ENCODE assay signal across 8 mouse cellular contexts in the genomic region with DNA sequence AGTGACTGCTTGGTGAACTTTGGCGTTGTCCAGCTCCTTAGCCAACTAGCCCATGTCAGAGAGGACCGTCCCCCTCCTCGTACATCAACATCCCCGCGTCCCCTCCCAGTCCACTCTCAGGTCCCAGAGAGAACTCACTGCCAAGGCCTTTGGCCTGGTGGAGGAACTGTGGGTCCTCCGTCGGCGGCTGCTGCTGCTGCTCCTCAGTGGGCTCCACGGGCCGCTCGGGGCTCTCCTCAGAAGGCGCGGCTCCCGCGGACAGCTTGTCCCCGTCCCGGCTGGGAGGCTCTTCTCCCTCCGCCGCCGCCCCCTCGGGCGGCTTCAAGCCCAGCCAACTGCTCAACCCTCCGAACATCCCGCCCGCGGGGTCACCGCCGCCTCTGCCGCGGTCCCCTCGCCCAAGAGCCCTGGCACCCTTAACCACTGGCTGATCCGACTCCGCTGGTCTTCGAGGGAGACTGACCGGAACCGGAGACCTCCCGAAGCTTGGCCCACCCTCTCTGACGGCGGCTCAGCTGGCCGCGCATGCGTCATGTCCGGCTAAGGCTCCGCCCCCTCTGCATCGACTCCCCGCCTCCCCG. TPM values are rescaled to one million over a fixed set of nuclear protein-coding genes. Genes with fewer than 3 reads are reported as not detected.
A peak's percentile ranks its signal among the peaks of the same experiment; 100 is the strongest.
DNase-seq lines count a peak whose midpoint lies in the region; ATAC-seq and TF ChIP-seq lines count a peak whose summit lies in the region.

A gene (minus strand): TSS at position 517 of the 581 bp plus-strand sequence.

- no peak for DNase-seq in ES-E14 (ENCODE audit: low read depth, low spot score)
- peak; percentile 84 for DNase-seq in cerebellum, adult 11-12 months
- peak; percentile 71 for DNase-seq in heart, postnatal 25 days (ENCODE audit: low spot score)
- DNase-seq in layer of hippocampus, adult 18-20 months (ENCODE audit: low spot score in 2 of 2): peak; percentile 66 to 80
- DNase-seq in lung, adult 2 months: peak; percentile 82
- peak; percentile 91 for DNase-seq in testis, postnatal 10 days (ENCODE audit: low spot score)

- peak; percentile 76; the same call in 1 of the 2 replicates for TF ChIP-seq POLR2A in lung, adult 2 months (IDR thresholded peaks at IDR 0.05; ENCODE audit: borderline replicate concordance, extremely low read depth, low read depth, low read length)

- no peaks in the 10 kb centered on the region for H3K27me3 ChIP-seq in forebrain, embryonic 16.5 days (replicated peaks; ENCODE audit: control insufficient read depth, insufficient read depth, low read length)
- H3K27me3 ChIP-seq in neural tube, embryonic 15.5 days (replicated peaks): no peaks in the 10 kb centered on the region

- H3K36me3 ChIP-seq in ES-E14 (ENCODE audit: control insufficient read depth, insufficient read depth, low read length, poor library complexity, severe bottlenecking): no peaks in the 10 kb centered on the region
- H3K36me3 ChIP-seq in forebrain, embryonic 16.5 days (ENCODE audit: control insufficient read depth, insufficient read depth): no peaks in the 10 kb centered on the region
- H3K36me3 ChIP-seq in neural tube, embryonic 15.5 days: no peaks in the 10 kb centered on the region

- H3K4me2 ChIP-seq in forebrain, embryonic 16.5 days (ENCODE audit: low read length): peak within 1 kb of the TSS; percentile 53
- H3K4me2 ChIP-seq in neural tube, embryonic 15.5 days: peak within 1 kb of the TSS; percentile 57

- TF ChIP-seq CTCF in lung, adult 2 months (IDR thresholded peaks at IDR 0.05; ENCODE audit: insufficient read depth, low read length): no peak

- intact Hi-C loops in heart, postnatal 25 days (cut with DNase I): no loop called here

- H3K4me1 ChIP-seq in ES-E14 (ENCODE audit: control insufficient read depth in 2 of 2, insufficient read depth in 2 of 2, low read length in 2 of 2, poor library complexity in 1 of 2): 0 out of 4 replicates have a peak, but pooled peaks cover 0 to 3% of the 10 kb centered on the region in 2 experiments
- peaks cover 10% of the 10 kb centered on the region for H3K4me1 ChIP-seq in forebrain, embryonic 16.5 days (replicated peaks; ENCODE audit: control insufficient read depth, insufficient read depth, low read length)
- no peaks in the 10 kb centered on the region; the same call in none of the 2 replicates for H3K4me1 ChIP-seq in lung, adult 2 months (ENCODE audit: control insufficient read depth, insufficient read depth, low read length)
- peaks cover 10% of the 10 kb centered on the region for H3K4me1 ChIP-seq in neural tube, embryonic 15.5 days

- H3K9ac ChIP-seq in ES-E14 (ENCODE audit: insufficient read depth, low read depth, low read length, poor library complexity, severe bottlenecking): peak within 1 kb of the TSS; percentile 84
- peak within 1 kb of the TSS; percentile 76 for H3K9ac ChIP-seq in forebrain, embryonic 16.5 days (replicated peaks; ENCODE audit: low read depth, low read length)
- H3K9ac ChIP-seq in neural tube, embryonic 15.5 days (replicated peaks): peak within 1 kb of the TSS; percentile 67

- in situ Hi-C loops in ES-E14 (cut with MboI; ENCODE audit: low sequenced_read_pairs in 2 of 2, unreplicated experiment in 2 of 2): no loop called here

- no peaks in the 10 kb centered on the region for H3K9me3 ChIP-seq in ES-E14 (ENCODE audit: control insufficient read depth, insufficient read depth, low read depth, low read length)
- no peaks in the 10 kb centered on the region for H3K9me3 ChIP-seq in forebrain, embryonic 16.5 days (ENCODE audit: control insufficient read depth, low read length)
- H3K9me3 ChIP-seq in neural tube, embryonic 15.5 days (replicated peaks): no peaks in the 10 kb centered on the region

- 29% methylated on average over 36 of the region's 47 CpGs for WGBS in forebrain, embryonic 16.5 days
- whole genome bisulfite sequencing in lung, adult 2 months: 32% methylated on average over 35 of the region's 47 CpGs
- WGBS in neural tube, embryonic 15.5 days: 26% methylated on average over 28 of the region's 47 CpGs

- peak within 1 kb of the TSS; percentile 86 to 96 for H3K4me3 ChIP-seq in ES-E14 (ENCODE audit: insufficient read depth in 1 of 2, low read depth in 1 of 2, low read length in 2 of 2, poor library complexity in 1 of 2, severe bottlenecking in 1 of 2)
- peak within 1 kb of the TSS; percentile 66 for H3K4me3 ChIP-seq in forebrain, embryonic 16.5 days (replicated peaks; ENCODE audit: low read length)
- peak within 1 kb of the TSS; percentile 69 for H3K4me3 ChIP-seq in lung, adult 2 months (replicated peaks; ENCODE audit: extremely low read depth, low read depth, low read length)
- H3K4me3 ChIP-seq in neural tube, embryonic 15.5 days (replicated peaks): peak within 1 kb of the TSS; percentile 63

- no peak within 1 kb of the TSS for H3K27ac ChIP-seq in ES-E14 (ENCODE audit: insufficient read depth, low read depth, low read length, poor library complexity, severe bottlenecking)
- H3K27ac ChIP-seq in forebrain, embryonic 16.5 days (ENCODE audit: low read length): peak within 1 kb of the TSS; percentile 23; the same call in 1 of the 2 replicates
- H3K27ac ChIP-seq in neural tube, embryonic 15.5 days (replicated peaks): peak within 1 kb of the TSS; percentile 74

- peak; percentile 94 for ATAC-seq in forebrain, embryonic 16.5 days
- peak; percentile 96 for ATAC-seq in neural tube, embryonic 15.5 days (ENCODE audit: low FRiP score)

TF ChIP-seq in ES-E14, 5 proteins besides CTCF, POLR2A, EP300 and RAD21:
- TF ChIP-seq ZNF384 (IDR thresholded peaks at IDR 0.05; ENCODE audit: low read depth, low read length) (no peak), ZC3H11A (IDR thresholded peaks at IDR 0.05; ENCODE audit: borderline replicate concordance, low read depth, low read length) (no peak), CHD2 (IDR thresholded peaks at IDR 0.05; ENCODE audit: low read depth, low read length) (no peak), MAFK (IDR thresholded peaks at IDR 0.05; ENCODE audit: insufficient read depth, low read depth, low read length) (no peak), HCFC1 (IDR thresholded peaks at IDR 0.05; ENCODE audit: borderline replicate concordance, insufficient read depth, low read length) (no peak)
TF ChIP-seq in ES-E14: peak in this region for 0.

RNA-seq across cellular contexts. Expression of the gene that starts here (rescaled TPM):
- 7.1 and 11.8 TPM in 2 replicates for total RNA-seq in ES-E14 (2012; rRNA removed)
- 31.1 and 31.2 TPM in 2 replicates for polyA plus RNA-seq in forebrain, embryonic 16.5 days (2015; fragmentation: Nextera tagmentation; extraction: Ambion mirVana)
- 10 to 100 TPM; 27.3 to 28.8 TPM for total RNA-seq in heart, postnatal 25 days (2021)
- total RNA-seq in layer of hippocampus, adult 18-20 months (2021): 10 to 100 TPM; 29.3 to 32.7 TPM
- 11.5 and 15.6 TPM in 2 replicates for polyA plus RNA-seq in lung, adult 2 months (2012; rRNA removed)
- 31.3 and 32.4 TPM in 2 replicates for polyA plus RNA-seq in neural tube, embryonic 15.5 days (2015; fragmentation: Nextera tagmentation; extraction: Ambion mirVana)
